Mouse (Mus musculus) C2C12 (cell line): ENCODE measurements around the gene Chp2. TPM values are rescaled to one million over a fixed set of nuclear protein-coding genes. Genes with fewer than 3 reads are reported as not detected.

Experiments
- H3K27me3 ChIP-seq: one replicate; pipeline ENCODE4 v1.6.1; 2011; ENCODE audit not compliant: control insufficient read depth, insufficient read depth, insufficient read length
- H3K36me3 ChIP-seq: one replicate; pipeline ENCODE4 v1.6.1; 2011; ENCODE audit not compliant: control insufficient read depth, insufficient read depth
- H3K4me3 ChIP-seq: one replicate; pipeline ENCODE4 v1.5.1; 2011; ENCODE audit warnings: mild to moderate bottlenecking, control low read depth; ENCODE audit not compliant: poor library complexity, insufficient read depth, severe bottlenecking
- H3K79me2 ChIP-seq: one replicate; pipeline ENCODE4 v1.6.1; 2011; ENCODE audit not compliant: control insufficient read depth, insufficient read depth
- H3K79me3 ChIP-seq: one replicate; pipeline ENCODE4 v1.6.1; 2011; ENCODE audit warnings: low read depth, control low read depth
- H3ac ChIP-seq: one replicate; pipeline ENCODE3; 2011; ENCODE audit warnings: low read depth; ENCODE audit not compliant: control insufficient read depth, insufficient read length
- CEBPB ChIP-seq: IDR thresholded peaks from one replicate; pipeline ENCODE4 v1.6.1; 2011; ENCODE audit warnings: low read depth, mild to moderate bottlenecking, control low read depth, moderate library complexity
- CTCF ChIP-seq: IDR thresholded peaks from one replicate; pipeline ENCODE4 v1.5.1; 2011; ENCODE audit not compliant: control insufficient read depth, insufficient read depth, insufficient read length
- FOSL1 ChIP-seq: IDR thresholded peaks from one replicate; pipeline ENCODE4 v1.8.0; 2011; ENCODE audit warnings: mild to moderate bottlenecking, low read length; ENCODE audit not compliant: poor library complexity, insufficient read depth, severe bottlenecking
- MAX ChIP-seq: IDR thresholded peaks from one replicate; pipeline ENCODE4 v1.6.1; 2011; ENCODE audit warnings: mild to moderate bottlenecking, control low read depth
- MYOD1 ChIP-seq: IDR thresholded peaks from one replicate; pipeline ENCODE4 v1.6.1; 2011; ENCODE audit warnings: low read depth; ENCODE audit not compliant: control insufficient read depth, insufficient read length
- MYOG ChIP-seq: IDR thresholded peaks from one replicate; pipeline ENCODE4 v1.6.1; 2011; ENCODE audit not compliant: control insufficient read depth, insufficient read length; ENCODE audit errors: extremely low read depth
- USF1 ChIP-seq: IDR thresholded peaks from one replicate; pipeline ENCODE4 v1.6.1; 2011; ENCODE audit warnings: low read depth, mild to moderate bottlenecking, control low read depth, moderate library complexity
- polyA plus RNA-seq: library from polyadenylated mRNA; unstranded; fragments of >200 nt; fragmentation: generic; extraction: Trizol; gene quantifications from one replicate; pipeline ENCODE4 v1.2.1, GENCODE M21; 2012; ENCODE audit warnings: missing spikeins

Chp2 gene
- polyA plus RNA-seq, 1 experiment = not detected

- Histone ChIP-seq H3K27me3 (peaks cover 39% of the 10 kb centered on the region), H3ac (no peak overlapping the region), H3K36me3 (no peaks in the 10 kb centered on the region), H3K4me3 (no peak overlapping the region), H3K79me2 (no peaks in the 10 kb centered on the region), H3K79me3 (no peaks in the 10 kb centered on the region)
- TF ChIP-seq MYOD1 = no peak
- no peak for TF ChIP-seq USF1
- no peak for TF ChIP-seq MAX
- no peak for TF ChIP-seq CEBPB
- no peak for TF ChIP-seq CTCF
- TF ChIP-seq FOSL1 = no peak
- no peak for TF ChIP-seq MYOG
Measured at GRCm38 (mm10) chr7:122203936-122204335, 15.4 kb upstream of the Chp2 start.

GRCm38 (mm10) chr7:122206121-122206520 is 13.2 kb upstream of the Chp2 start:
- no peak overlapping the region for H3ac ChIP-seq
- TF ChIP-seq MYOD1 (no peak), FOSL1 (no peak)
- H3K79me2 ChIP-seq = no peaks in the 10 kb centered on the region
- no peaks in the 10 kb centered on the region for H3K36me3 ChIP-seq
- H3K4me3 ChIP-seq = no peak overlapping the region
- peaks cover 50% of the 10 kb centered on the region for H3K27me3 ChIP-seq
- no peaks in the 10 kb centered on the region for H3K79me3 ChIP-seq

- Histone ChIP-seq H3K27me3 (peaks cover 60% of the 10 kb centered on the region), H3K79me2 (no peaks in the 10 kb centered on the region), H3K4me3 (no peak overlapping the region), H3K36me3 (no peaks in the 10 kb centered on the region), H3K79me3 (no peaks in the 10 kb centered on the region), H3ac (no peak overlapping the region)
- TF ChIP-seq CEBPB (no peak), MAX (no peak), MYOG (no peak), FOSL1 (no peak), CTCF (no peak), MYOD1 (no peak), USF1 (no peak)
Measured at GRCm38 (mm10) chr7:122208276-122209021, 10.8 kb upstream of the Chp2 start.

- no peak overlapping the region for H3ac ChIP-seq
- no peak overlapping the region for H3K4me3 ChIP-seq
- TF ChIP-seq CEBPB (no peak), MAX (no peak), MYOG (no peak)
Measured at GRCm38 (mm10) chr7:122226020-122226742, 6.9 kb downstream of the Chp2 start.

GRCm38 (mm10) chr7:122226744-122227143 is 7.4 kb downstream of the Chp2 start:
- no peak overlapping the region for H3K4me3 ChIP-seq
- H3K79me2 ChIP-seq = no peaks in the 10 kb centered on the region
- no peak overlapping the region for H3ac ChIP-seq
- H3K36me3 ChIP-seq = no peaks in the 10 kb centered on the region
- H3K27me3 ChIP-seq = peaks cover 7% of the 10 kb centered on the region
- no peaks in the 10 kb centered on the region for H3K79me3 ChIP-seq
- TF ChIP-seq MYOD1 = no peak
- no peak for TF ChIP-seq CEBPB
- TF ChIP-seq FOSL1 = no peak
- TF ChIP-seq CTCF = no peak
- no peak for TF ChIP-seq MYOG
- TF ChIP-seq USF1 = no peak
- TF ChIP-seq MAX = no peak

More at GRCm38 (mm10) chr7:122226020-122226742, 6.9 kb downstream of the Chp2 start:
- Histone ChIP-seq H3K36me3 (no peaks in the 10 kb centered on the region), H3K79me3 (no peaks in the 10 kb centered on the region), H3K27me3 (peaks cover 11% of the 10 kb centered on the region), H3K79me2 (no peaks in the 10 kb centered on the region)

GRCm38 (mm10) chr7:122229306-122229705 is 10.0 kb downstream of the Chp2 start:
- H3K4me3 ChIP-seq = no peak overlapping the region

More at GRCm38 (mm10) chr7:122229306-122229705, 10.0 kb downstream of the Chp2 start:
- H3ac ChIP-seq = no peak overlapping the region
- no peaks in the 10 kb centered on the region for H3K36me3 ChIP-seq
- no peaks in the 10 kb centered on the region for H3K79me2 ChIP-seq
- TF ChIP-seq MYOG (no peak), FOSL1 (no peak), USF1 (no peak), CTCF (no peak), MAX (no peak), CEBPB (no peak), MYOD1 (no peak)
- H3K27me3 ChIP-seq = peaks cover 4% of the 10 kb centered on the region
- H3K79me3 ChIP-seq = no peaks in the 10 kb centered on the region
